ENCODE assay signal across 31 mouse cellular contexts in the genomic region with DNA sequence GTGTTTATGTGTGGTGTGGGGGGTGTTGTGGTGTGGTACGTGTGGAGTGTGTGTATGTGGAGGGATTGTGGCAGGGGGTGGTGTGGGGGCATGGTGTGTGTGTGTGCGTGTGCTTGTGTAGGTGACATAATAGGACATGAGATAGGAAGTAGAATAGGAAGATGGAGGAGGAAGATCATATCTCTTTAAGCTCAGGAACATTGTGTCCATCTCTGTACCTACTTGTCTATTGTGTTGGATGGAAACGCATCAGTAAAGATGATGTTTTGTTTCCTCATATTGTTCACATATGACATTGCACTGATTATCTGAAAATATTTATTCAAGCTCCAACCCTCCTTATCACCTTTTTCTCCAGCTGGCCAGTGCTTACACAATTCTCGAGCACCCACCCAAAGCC. TPM values are rescaled to one million over a fixed set of nuclear protein-coding genes. Genes with fewer than 3 reads are reported as not detected.
"Had no signal": no experiment of that assay in that cellular context is flagged by ENCODE, and none has a peak within 500 bp of the region (broad histone marks: within the 10 kb centered on the region; RNA-seq: fewer than 3 reads in every experiment).

No protein-coding gene starts in this region.

- DNase-seq: cerebellum, adult 2 months; cerebellum, adult 8-10 months; cerebellum, adult 9-10 months; cerebellum, adult 9-11 months; cerebellum, postnatal 10 days; cerebellum, postnatal 14 days; cerebellum, postnatal 25 days; cerebellum, postnatal 36 days; embryo, embryonic 11 days; forebrain, postnatal 0 days; gastrocnemius, adult 2 months; gastrocnemius, postnatal 10 days; gastrocnemius, postnatal 14 days; gastrocnemius, postnatal 25 days; gastrocnemius, postnatal 36 days; heart, adult 11 months; heart, adult 18-20 months; heart, adult 2 months had no signal

- H3K9ac ChIP-seq: embryonic facial prominence, embryonic 12.5 days; embryonic facial prominence, embryonic 13.5 days; embryonic facial prominence, embryonic 15.5 days; forebrain, embryonic 12.5 days; forebrain, embryonic 13.5 days; forebrain, embryonic 15.5 days; forebrain, postnatal 0 days had no signal

- H3K4me1 ChIP-seq: embryonic facial prominence, embryonic 10.5 days; embryonic facial prominence, embryonic 12.5 days; embryonic facial prominence, embryonic 13.5 days; embryonic facial prominence, embryonic 15.5 days; forebrain, embryonic 12.5 days; forebrain, embryonic 13.5 days; forebrain, embryonic 15.5 days had no signal

- ATAC-seq: forebrain, embryonic 13.5 days; forebrain, embryonic 14.5 days; forebrain, embryonic 15.5 days; forebrain, embryonic 16.5 days; forebrain, postnatal 0 days had no signal

- H3K27me3 ChIP-seq: embryonic facial prominence, embryonic 12.5 days; embryonic facial prominence, embryonic 13.5 days; embryonic facial prominence, embryonic 15.5 days; forebrain, embryonic 12.5 days; forebrain, embryonic 13.5 days; forebrain, embryonic 15.5 days had no signal

- H3K9me3 ChIP-seq: embryonic facial prominence, embryonic 10.5 days; embryonic facial prominence, embryonic 12.5 days; embryonic facial prominence, embryonic 13.5 days; embryonic facial prominence, embryonic 15.5 days; forebrain, embryonic 10.5 days; forebrain, embryonic 12.5 days; forebrain, embryonic 13.5 days; forebrain, embryonic 15.5 days had no signal

- H3K4me2 ChIP-seq: embryonic facial prominence, embryonic 12.5 days; embryonic facial prominence, embryonic 13.5 days; embryonic facial prominence, embryonic 15.5 days; forebrain, embryonic 12.5 days; forebrain, embryonic 13.5 days; forebrain, embryonic 15.5 days had no signal

- H3K27ac ChIP-seq: embryonic facial prominence, embryonic 10.5 days; embryonic facial prominence, embryonic 12.5 days; embryonic facial prominence, embryonic 13.5 days; embryonic facial prominence, embryonic 15.5 days; forebrain, embryonic 10.5 days; forebrain, embryonic 12.5 days; forebrain, embryonic 13.5 days; forebrain, embryonic 15.5 days; gastrocnemius, adult 2 months; heart, adult 2 months had no signal

- H3K4me3 ChIP-seq: embryonic facial prominence, embryonic 10.5 days; embryonic facial prominence, embryonic 12.5 days; embryonic facial prominence, embryonic 13.5 days; embryonic facial prominence, embryonic 15.5 days; erythroblast, embryonic 14.5 days; forebrain, embryonic 10.5 days; forebrain, embryonic 12.5 days; forebrain, embryonic 13.5 days; forebrain, embryonic 15.5 days; gastrocnemius, adult 2 months; heart, adult 2 months had no signal

- H3K36me3 ChIP-seq: embryonic facial prominence, embryonic 10.5 days; embryonic facial prominence, embryonic 12.5 days; embryonic facial prominence, embryonic 13.5 days; embryonic facial prominence, embryonic 15.5 days; forebrain, embryonic 10.5 days; forebrain, embryonic 12.5 days; forebrain, embryonic 15.5 days had no signal

RNA-seq across cellular contexts. Expression of a gene that starts 5.9 kb away (rescaled TPM):
- total RNA-seq: common myeloid progenitor, adult 5-6 weeks; gastrocnemius, adult 2 months; gastrocnemius, postnatal 10 days; gastrocnemius, postnatal 14 days; gastrocnemius, postnatal 25 days; granulocyte monocyte progenitor cell, adult 5-6 weeks had no signal
- polyA plus RNA-seq: erythroblast, embryonic 14.5 days had no signal
